Comparison of ENCODE assay signal across 33 mouse cellular contexts in genomic region chr9:23327830-23328229, GRCm38 (mm10).
"Had no signal": no experiment of that assay in that cellular context is flagged by ENCODE, and none has a peak within 500 bp of the region (broad histone marks: within the 10 kb centered on the region; RNA-seq: fewer than 3 reads in every experiment).

No protein-coding gene starts in this region.

- H3K9ac ChIP-seq: heart, embryonic 12.5 days; heart, embryonic 13.5 days; heart, embryonic 15.5 days; hindbrain, embryonic 12.5 days; hindbrain, embryonic 13.5 days; hindbrain, embryonic 14.5 days; hindbrain, embryonic 15.5 days; intestine, embryonic 15.5 days; kidney, embryonic 15.5 days had no signal

- H3K27ac ChIP-seq: heart, embryonic 13.5 days; heart, embryonic 15.5 days; hindbrain, embryonic 10.5 days; hindbrain, embryonic 12.5 days; hindbrain, embryonic 13.5 days; hindbrain, embryonic 14.5 days; hindbrain, embryonic 15.5 days; hindbrain, postnatal 0 days; intestine, embryonic 15.5 days; kidney, embryonic 15.5 days; kidney, postnatal 0 days; layer of hippocampus, adult 2 months; left cerebral cortex, adult 2 months had no signal

- H3K36me3 ChIP-seq: heart, embryonic 12.5 days; heart, embryonic 13.5 days; heart, embryonic 15.5 days; hindbrain, embryonic 10.5 days; hindbrain, embryonic 12.5 days; hindbrain, embryonic 13.5 days; hindbrain, embryonic 15.5 days; intestine, embryonic 15.5 days; kidney, embryonic 15.5 days had no signal

- DNase-seq: heart, postnatal 10 days; heart, postnatal 14 days; heart, postnatal 36 days; heart, postnatal 4 days; kidney, adult 11 months; kidney, adult 18-20 months; kidney, adult 2 months; kidney, adult 8-10 months; kidney, adult 9 months; kidney, postnatal 10 days; kidney, postnatal 14 days; kidney, postnatal 25 days; kidney, postnatal 36 days; kidney, postnatal 4 days; layer of hippocampus, adult 9-11 months; layer of hippocampus, postnatal 36 days had no signal

- ATAC-seq: hindbrain, embryonic 16.5 days; hindbrain, postnatal 0 days; inflammation-experienced regulatory T-cells, adult 6 months; intestine, embryonic 15.5 days; intestine, postnatal 0 days had no signal

- H3K4me1 ChIP-seq: heart, embryonic 12.5 days; heart, embryonic 13.5 days; heart, embryonic 15.5 days; hindbrain, embryonic 10.5 days; hindbrain, embryonic 15.5 days; intestine, embryonic 15.5 days; kidney, embryonic 15.5 days had no signal

- H3K4me2 ChIP-seq: heart, embryonic 12.5 days; heart, embryonic 13.5 days; heart, embryonic 15.5 days; hindbrain, embryonic 12.5 days; hindbrain, embryonic 13.5 days; hindbrain, embryonic 14.5 days; hindbrain, embryonic 15.5 days; intestine, embryonic 15.5 days; kidney, embryonic 15.5 days had no signal

- H3K4me3 ChIP-seq: heart, embryonic 12.5 days; heart, embryonic 13.5 days; heart, embryonic 15.5 days; hindbrain, embryonic 10.5 days; hindbrain, embryonic 12.5 days; hindbrain, embryonic 13.5 days; hindbrain, embryonic 15.5 days; intestine, embryonic 15.5 days; kidney, embryonic 15.5 days; layer of hippocampus, adult 2 months; left cerebral cortex, adult 2 months had no signal

- H3K9me3 ChIP-seq: heart, embryonic 12.5 days; heart, embryonic 13.5 days; heart, embryonic 15.5 days; hindbrain, embryonic 10.5 days; hindbrain, embryonic 12.5 days; hindbrain, embryonic 13.5 days; hindbrain, embryonic 15.5 days; intestine, embryonic 15.5 days; kidney, embryonic 15.5 days had no signal

- H3K27me3 ChIP-seq: heart, embryonic 12.5 days; heart, embryonic 13.5 days; heart, embryonic 15.5 days; hindbrain, embryonic 12.5 days; hindbrain, embryonic 13.5 days; hindbrain, embryonic 15.5 days; intestine, embryonic 15.5 days; kidney, embryonic 15.5 days had no signal
